ENCODE assay signal across 27 mouse cellular contexts in genomic region chrX:9205121-9205520, GRCm38 (mm10). TPM values are rescaled to one million over a fixed set of nuclear protein-coding genes. Genes with fewer than 3 reads are reported as not detected.
DNase-seq lines count a peak whose midpoint lies in the region; TF ChIP-seq lines count a peak whose summit lies in the region.
"Had no signal": no experiment of that assay in that cellular context is flagged by ENCODE, and none has a peak within 500 bp of the region (broad histone marks: within the 10 kb centered on the region; RNA-seq: fewer than 3 reads in every experiment).

No protein-coding gene starts in this region.

- WGBS in heart, adult 2 months, result 45% methylated on average over 2 of the region's 2 CpGs
- 71% methylated on average over 2 of the region's 2 CpGs for WGBS in heart, embryonic 10.5 days

- H3K9me3 ChIP-seq in heart, embryonic 10.5 days, result no peaks in the 10 kb centered on the region
- H3K9me3 ChIP-seq: embryonic facial prominence, embryonic 12.5 days; forebrain, embryonic 13.5 days; forebrain, embryonic 15.5 days had no signal

- H3K27ac ChIP-seq in heart, adult 2 months, result peak overlapping the region; percentile 18
- no peak overlapping the region for H3K27ac ChIP-seq in heart, embryonic 10.5 days
- H3K27ac ChIP-seq: embryonic facial prominence, embryonic 10.5 days; embryonic facial prominence, embryonic 12.5 days; forebrain, embryonic 13.5 days; forebrain, embryonic 15.5 days had no signal

- no peak for TF ChIP-seq EP300 in heart, adult 2 months (IDR thresholded peaks at IDR 0.05; ENCODE audit: insufficient read depth, low read depth, low read length)

- peak in 1 of 2 experiments; percentile 11 for DNase-seq in heart, adult 2 months
- no peak for DNase-seq in heart, embryonic 10.5 days (ENCODE audit: low spot score)
- peak; percentile 3 to 4 for DNase-seq in heart, postnatal 10 days
- no peak for DNase-seq in heart, postnatal 25 days (ENCODE audit: low spot score)
- DNase-seq in kidney, adult 9 months, result peak; percentile 32
- DNase-seq in kidney, postnatal 36 days, result no peak
- DNase-seq in gastrocnemius, adult 18-20 months (ENCODE audit: low spot score), result no peak
- DNase-seq: adrenal gland, adult 2 months; adrenal gland, postnatal 10 days; adrenal gland, postnatal 25 days; cerebellum, adult 11-12 months; cerebellum, adult 2 months; cerebellum, adult 9-10 months; cerebellum, postnatal 10 days; cerebellum, postnatal 25 days had no signal

- TF ChIP-seq POLR2A in heart, adult 2 months (IDR thresholded peaks at IDR 0.05; ENCODE audit: insufficient read depth, low read depth, low read length), result 0 out of 2 replicates have a peak, but pooled peaks have one; percentile 16

- H3K27me3 ChIP-seq in heart, adult 2 months (ENCODE audit: control insufficient read depth, insufficient read depth, low read length), result no peaks in the 10 kb centered on the region
- peaks cover 7% of the 10 kb centered on the region for H3K27me3 ChIP-seq in heart, embryonic 10.5 days (ENCODE audit: insufficient read depth, poor library complexity, severe bottlenecking)
- H3K27me3 ChIP-seq: forebrain, embryonic 13.5 days; forebrain, embryonic 15.5 days had no signal

- peaks cover 3% of the 10 kb centered on the region for H3K4me1 ChIP-seq in heart, adult 2 months (ENCODE audit: control insufficient read depth, insufficient read depth, low read length)
- no peaks in the 10 kb centered on the region for H3K4me1 ChIP-seq in heart, embryonic 10.5 days
- H3K4me1 ChIP-seq: embryonic facial prominence, embryonic 12.5 days; forebrain, embryonic 13.5 days had no signal

- intact Hi-C loops in heart, adult 2 months (cut with DNase I), result no loop called here
- intact Hi-C loops in heart, postnatal 10 days (cut with DNase I), result no loop called here
- intact Hi-C loops in heart, postnatal 25 days (cut with DNase I), result no loop called here

- peaks cover 2% of the 10 kb centered on the region; the same call in 1 of the 2 replicates for H3K36me3 ChIP-seq in heart, adult 2 months (ENCODE audit: control insufficient read depth, insufficient read depth, low read length)
- no peaks in the 10 kb centered on the region for H3K36me3 ChIP-seq in heart, embryonic 10.5 days
- H3K36me3 ChIP-seq: embryonic facial prominence, embryonic 10.5 days; embryonic facial prominence, embryonic 12.5 days; forebrain, embryonic 15.5 days had no signal

- H3K79me2 ChIP-seq in heart, adult 2 months (replicated peaks; ENCODE audit: control insufficient read depth, insufficient read depth, low read length), result no peaks in the 10 kb centered on the region

- H3K9ac ChIP-seq in heart, adult 2 months (ENCODE audit: low read depth, low read length), result no peak overlapping the region
- H3K9ac ChIP-seq: embryonic facial prominence, embryonic 12.5 days; forebrain, embryonic 13.5 days; forebrain, embryonic 15.5 days had no signal

- no peak overlapping the region for H3K4me3 ChIP-seq in heart, adult 2 months
- no peak overlapping the region for H3K4me3 ChIP-seq in heart, embryonic 10.5 days
- H3K4me3 ChIP-seq: embryonic facial prominence, embryonic 10.5 days; embryonic facial prominence, embryonic 12.5 days; forebrain, embryonic 13.5 days; forebrain, embryonic 15.5 days had no signal

- TF ChIP-seq CTCF in heart, adult 2 months (IDR thresholded peaks at IDR 0.05), result no peak

RNA-seq across cellular contexts. Expression of gene Lancl3, which starts 5.4 kb away (rescaled TPM):
- 1 to 10 TPM; 4.2 to 5.4 TPM for total RNA-seq in heart, adult 2 months (2021)
- 0.53 and 1.1 TPM in 2 replicates for polyA plus RNA-seq in heart, adult 2 months (2012; rRNA removed)
- 0.37 and 0.67 TPM in 2 replicates for polyA plus RNA-seq in heart, embryonic 10.5 days (2016; fragmentation: Nextera tagmentation; extraction: Ambion mirVana)
- total RNA-seq in heart, postnatal 10 days (2021), result 1 to 10 TPM; 4.3 to 4.8 TPM
- 1 to 10 TPM; 3.9 to 4.0 TPM for total RNA-seq in heart, postnatal 25 days (2021)
- total RNA-seq in gastrocnemius, adult 18-20 months (2021), result under 1 TPM; 0.64 to 0.73 TPM
- total RNA-seq: MEL had no signal

RNA-seq across cellular contexts. Expression of gene Gm14862, which starts 51.6 kb away (rescaled TPM):
- not detected for total RNA-seq in heart, adult 2 months (2021)
- polyA plus RNA-seq in heart, adult 2 months (2012; rRNA removed), result not detected in 2 replicates
- not detected in 2 replicates for polyA plus RNA-seq in heart, embryonic 10.5 days (2016; fragmentation: Nextera tagmentation; extraction: Ambion mirVana)
- not detected for total RNA-seq in heart, postnatal 10 days (2021)
- not detected for total RNA-seq in heart, postnatal 25 days (2021)
- not detected for total RNA-seq in gastrocnemius, adult 18-20 months (2021)
- total RNA-seq: adrenal gland, adult 2 months; adrenal gland, postnatal 10 days; adrenal gland, postnatal 25 days; adrenal gland, postnatal 4 days; ES-E14; MEL had no signal
- polyA plus RNA-seq: adrenal gland, adult 2 months; brain, embryonic 14.5 days; C2C12; cerebellum, adult 2 months; cortical plate, adult 2 months; embryonic facial prominence, embryonic 10.5 days; embryonic facial prominence, embryonic 14.5 days; forebrain, embryonic 11.5 days; forebrain, embryonic 13.5 days; forebrain, embryonic 15.5 days had no signal

Comparison
In these comparisons a context has a peak if more than half of its experiments do, and no peak if none do; other contexts are left out.
1. DNase-seq: peak in heart, postnatal 10 days (2 of 2) and kidney, adult 9 months (single experiment); none in heart, embryonic 10.5 days (single experiment), heart, postnatal 25 days (single experiment), kidney, postnatal 36 days (0 of 2) and gastrocnemius, adult 18-20 months (single experiment).